Mouse (Mus musculus): ENCODE results near the gene Col4a4.

Gene Col4a4

DNA sequence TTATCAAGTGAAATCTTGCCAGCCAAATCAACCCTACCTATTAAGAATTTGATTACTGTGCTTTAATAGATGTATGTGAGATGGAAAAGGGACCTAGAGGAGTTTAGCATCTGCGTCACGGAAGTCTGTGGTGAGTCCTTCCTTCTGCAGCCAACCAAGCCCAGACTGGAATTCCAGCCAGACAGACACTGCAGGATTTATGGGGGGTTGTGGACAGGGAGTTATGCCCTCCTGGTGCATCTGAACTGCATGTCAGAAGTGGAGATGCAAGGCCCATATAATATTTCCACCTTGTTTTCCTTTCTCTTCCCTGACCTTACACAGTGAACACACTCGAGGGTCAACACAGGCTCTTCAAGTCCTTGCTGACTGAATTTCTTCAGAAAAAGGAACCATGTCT lies 176.1 kb downstream of the Col4a4 start:
- DNase-seq: no peak

DNA sequence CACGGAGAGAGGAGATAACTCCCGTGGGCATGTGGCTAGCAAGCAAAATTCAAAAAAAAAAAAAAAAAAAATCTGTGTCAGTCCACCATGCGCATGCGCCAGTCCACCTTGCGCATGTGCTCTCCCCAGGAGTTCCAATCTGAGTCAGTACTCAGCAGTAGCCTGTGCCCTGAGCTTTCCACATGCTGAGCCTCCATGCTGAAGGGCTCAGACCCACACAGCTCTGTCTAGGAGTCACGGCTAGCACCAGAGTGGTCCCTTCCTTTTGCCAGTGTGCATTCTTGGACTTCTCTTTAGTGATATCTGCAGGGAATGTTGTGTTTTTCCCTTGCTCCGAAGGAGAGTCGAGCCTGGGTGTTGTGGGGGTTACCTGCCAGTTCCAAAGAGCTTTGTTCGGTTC lies 177.4 kb downstream of the Col4a4 start:
- no peak for DNase-seq

DNA sequence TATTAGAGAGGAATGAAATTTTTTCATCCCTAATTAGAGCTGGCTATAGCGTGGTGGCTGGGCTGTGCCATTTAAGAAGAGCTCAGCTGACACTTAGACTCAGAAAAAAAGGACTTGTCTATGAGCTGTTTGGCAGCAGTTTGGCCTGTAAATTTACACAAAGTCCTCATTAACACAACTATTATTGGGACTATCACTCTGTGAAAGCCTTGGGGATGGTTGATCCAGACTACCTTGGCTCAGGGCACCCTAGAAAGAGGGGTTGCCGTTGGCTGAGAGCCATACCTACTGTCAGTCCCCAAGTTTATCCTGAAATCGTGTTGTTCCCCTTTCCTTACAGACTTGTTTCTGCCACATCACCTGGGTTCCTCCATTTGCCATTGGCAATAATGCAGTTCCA lies 178.9 kb downstream of the Col4a4 start:
- no peak for DNase-seq
